Mouse (Mus musculus) forebrain, embryonic 15.5 days (tissue): ENCODE measurements at regions not wholly inside any gene's neighbourhood (a gene's known extent, or its start where the extent isn't known, plus 50 kb on each side); places are given as distances from the start of the nearest gene placed in this dataset.
"Not testable (repeated sequence)": the region's sequence is repeated elsewhere in the genome, so short reads cannot be mapped to it uniquely, and the experiment has no call there.

Source experiments
- ATAC-seq: fragments of 200-750 bp; cut with Nextera tagmentation; replicated peaks from 2 replicates; pipeline ENCODE4 v1.8.0; 2017; ENCODE audit warnings: mild to moderate bottlenecking, moderate TSS enrichment, moderate library complexity
- H3K27ac ChIP-seq: fragments of 300-500 bp; sonication (generic); replicated peaks from 2 replicates; pipeline ENCODE4 v1.5.1; 2015; ENCODE audit warnings: mild to moderate bottlenecking, inconsistent platforms
- H3K27me3 ChIP-seq: fragments of 300-500 bp; sonication (generic); 2 replicates; pipeline ENCODE4 v1.6.1; 2015; ENCODE audit warnings: inconsistent platforms
- H3K36me3 ChIP-seq: fragments of 300-500 bp; sonication (generic); 2 replicates; pipeline ENCODE4 v1.6.1; 2015; ENCODE audit warnings: mild to moderate bottlenecking, inconsistent platforms
- H3K4me1 ChIP-seq: fragments of 300-500 bp; sonication (generic); 2 replicates; pipeline ENCODE4 v1.6.1; 2015; ENCODE audit warnings: inconsistent platforms
- H3K4me2 ChIP-seq: fragments of 300-500 bp; sonication (generic); replicated peaks from 2 replicates; pipeline ENCODE4 v1.6.1; 2015; ENCODE audit warnings: mild to moderate bottlenecking, inconsistent platforms
- H3K4me3 ChIP-seq: fragments of 300-500 bp; sonication (generic); 2 replicates; pipeline ENCODE4 v1.5.1; 2015; ENCODE audit warnings: mild to moderate bottlenecking, inconsistent platforms
- H3K9ac ChIP-seq: fragments of 300-500 bp; sonication (generic); replicated peaks from 2 replicates; pipeline ENCODE4 v1.6.1; 2015; ENCODE audit warnings: mild to moderate bottlenecking, inconsistent platforms
- H3K9me3 ChIP-seq: fragments of 300-500 bp; sonication (generic); 2 replicates; pipeline ENCODE4 v1.6.1; 2016; ENCODE audit warnings: inconsistent platforms
- WGBS: fragments of 180-500 bp; shearing (Covaris S2); methylation state at CpG from one replicate; pipeline ENCODE4 v1.1.7; 2015; ENCODE audit warnings: mixed read lengths; 5-methylcytosine and 5-hydroxymethylcytosine counted together

DNA sequence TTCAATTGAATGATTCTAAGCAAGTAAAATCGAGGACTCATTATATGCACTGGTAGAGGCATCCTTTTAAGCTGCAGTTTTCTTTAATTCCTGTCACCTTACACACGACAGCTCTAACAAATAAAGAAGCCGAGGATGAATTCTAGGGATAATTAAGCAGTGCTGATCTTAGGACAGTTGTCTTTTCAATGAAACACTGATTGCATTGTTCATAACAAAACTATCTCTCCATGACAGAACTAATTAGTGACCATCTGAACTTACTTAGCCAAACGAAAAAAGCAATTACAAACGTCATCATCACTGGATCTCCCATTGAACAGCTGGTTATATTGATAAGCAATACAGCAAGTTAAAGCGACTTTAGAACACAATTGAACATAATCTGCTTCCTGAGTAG, 1579.7 kb upstream of the G6pd2 start:
- H3K4me1 ChIP-seq: no peaks in the 10 kb centered on the region
- no peaks in the 10 kb centered on the region for H3K27me3 ChIP-seq
- H3K36me3 ChIP-seq: no peaks in the 10 kb centered on the region
- H3K4me3 ChIP-seq: no peak overlapping the region
- H3K9ac ChIP-seq: no peak overlapping the region
- no peak overlapping the region for H3K4me2 ChIP-seq
- 8% methylated on average over 6 of the region's 6 CpGs for WGBS
- H3K9me3 ChIP-seq: no peaks in the 10 kb centered on the region
- no peak for ATAC-seq
- H3K27ac ChIP-seq: no peak overlapping the region

DNA sequence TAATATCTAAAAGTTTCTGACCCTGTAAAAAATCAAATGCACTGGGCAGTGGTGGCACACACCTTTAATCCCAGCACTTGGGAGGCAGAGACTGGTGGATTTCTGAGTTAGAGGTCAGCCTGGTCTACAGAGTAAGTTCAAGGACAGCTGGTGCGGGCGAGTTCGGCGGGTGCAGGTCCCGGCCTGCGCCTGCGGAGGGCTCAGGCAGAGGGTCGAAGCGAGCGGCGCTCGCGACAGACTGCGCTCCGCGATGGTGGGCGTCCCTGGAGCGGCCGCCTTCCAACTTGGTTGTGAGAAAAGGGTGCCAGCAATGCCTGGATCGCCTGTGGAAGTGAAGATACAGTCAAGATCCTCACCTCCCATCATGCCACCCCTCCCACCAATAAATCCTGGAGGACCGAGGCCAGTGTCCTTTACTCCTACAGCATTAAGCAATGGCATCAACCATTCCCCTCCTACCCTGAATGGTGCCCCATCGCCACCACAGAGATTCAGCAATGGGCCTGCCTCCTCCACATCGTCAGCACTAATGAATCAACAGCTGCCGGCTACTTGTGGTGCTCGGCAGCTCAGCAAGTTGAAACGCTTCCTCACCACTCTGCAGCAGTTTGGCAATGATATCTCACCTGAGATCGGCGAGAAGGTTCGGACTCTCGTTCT, 1577.3 kb upstream of the G6pd2 start:
- WGBS: 19% methylated on average over 30 of the region's 30 CpGs

DNA sequence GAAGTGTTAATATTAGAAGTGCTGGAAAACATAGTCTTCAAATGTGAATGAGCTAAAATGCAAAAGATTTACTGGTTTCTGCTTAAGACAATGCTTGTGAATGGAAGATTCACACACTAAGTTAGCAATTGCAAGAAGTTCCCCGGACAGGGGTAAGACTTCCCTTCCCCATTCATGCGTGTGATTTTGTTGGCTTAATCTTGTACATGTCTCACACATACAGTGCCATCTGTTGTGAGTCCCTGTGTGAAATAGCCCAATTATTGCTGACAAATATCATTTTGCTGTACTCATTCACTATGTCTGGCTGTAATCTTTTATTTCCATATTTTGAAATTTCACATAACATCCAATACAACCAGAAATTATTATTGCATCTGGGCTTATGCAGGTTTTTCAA, 1564.4 kb upstream of the G6pd2 start:
- no peak overlapping the region for H3K4me2 ChIP-seq
- 66% methylated on average over 2 of the region's 2 CpGs for WGBS
- H3K9ac ChIP-seq: no peak overlapping the region
- H3K27ac ChIP-seq: no peak overlapping the region
- no peak overlapping the region for H3K4me3 ChIP-seq
- no peaks in the 10 kb centered on the region for H3K27me3 ChIP-seq
- no peaks in the 10 kb centered on the region for H3K9me3 ChIP-seq
- H3K36me3 ChIP-seq: no peaks in the 10 kb centered on the region
- ATAC-seq: peak; percentile 57; the same call in 1 of the 2 replicates
- H3K4me1 ChIP-seq: no peaks in the 10 kb centered on the region

More for the DNA sequence above, 1577.3 kb upstream of the G6pd2 start:
- not testable (repeated sequence) for H3K9ac ChIP-seq, H3K27me3 ChIP-seq, H3K9me3 ChIP-seq, H3K4me1 ChIP-seq, H3K27ac ChIP-seq, H3K36me3 ChIP-seq
- ATAC-seq: peak; percentile 84
- Histone ChIP-seq H3K4me3 (0 out of 2 replicates have a peak overlapping the region, but pooled peaks have one; percentile 4), H3K4me2 (peak overlapping the region; percentile 31)

DNA sequence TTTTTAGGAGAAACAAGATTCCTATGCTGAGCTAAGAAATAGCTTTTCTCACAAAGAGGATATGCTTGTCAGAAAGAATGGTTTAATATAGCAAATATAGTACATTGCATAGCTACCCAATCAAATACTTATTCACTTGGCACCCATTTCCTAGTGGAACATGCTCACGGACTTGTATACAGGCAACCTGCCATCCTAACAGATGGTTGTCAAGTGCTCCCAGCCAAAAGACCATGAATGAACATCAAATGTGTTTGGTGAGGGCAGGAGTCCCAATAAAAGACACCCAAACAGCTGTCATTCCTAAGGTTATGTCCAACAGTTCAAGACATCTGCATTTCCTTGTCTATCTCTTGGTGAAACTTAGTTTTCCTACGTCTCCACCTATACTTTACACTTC, 1531.9 kb upstream of the G6pd2 start:
- Histone ChIP-seq H3K27me3 (no peaks in the 10 kb centered on the region), H3K9ac (no peak overlapping the region), H3K36me3 (no peaks in the 10 kb centered on the region), H3K4me1 (no peaks in the 10 kb centered on the region), H3K4me2 (no peak overlapping the region), H3K9me3 (no peaks in the 10 kb centered on the region), H3K27ac (no peak overlapping the region), H3K4me3 (no peak overlapping the region)
- ATAC-seq: peak; percentile 88
- WGBS: 67% methylated on average over 2 of the region's 2 CpGs
